Mouse (Mus musculus): ENCODE data around the gene Armcx5.
A peak's percentile ranks its signal among the peaks of the same experiment; 100 is the strongest.
"Not testable (repeated sequence)": the region's sequence is repeated elsewhere in the genome, so short reads cannot be mapped to it uniquely, and the experiment has no call there.

Gene Armcx5

GRCm38 (mm10) chrX:135742304-135743055 is at the start of gene Armcx5, which contains the start of gene Gprasp1:
Armcx5 (plus strand) TSS chrX:135742733.
Gprasp1 (plus strand) TSS chrX:135742733.
- DNase-seq (ENCODE audit: low spot score in 2 of 2), result peak; percentile 80 to 89

GRCm38 (mm10) chrX:135693633-135694032 is 48.9 kb upstream of the Armcx5 start, which contains the start of gene Tcp11x2:
Tcp11x2 (minus strand) TSS chrX:135693790.
- no peak for DNase-seq (ENCODE audit: low spot score in 2 of 2)

DNA sequence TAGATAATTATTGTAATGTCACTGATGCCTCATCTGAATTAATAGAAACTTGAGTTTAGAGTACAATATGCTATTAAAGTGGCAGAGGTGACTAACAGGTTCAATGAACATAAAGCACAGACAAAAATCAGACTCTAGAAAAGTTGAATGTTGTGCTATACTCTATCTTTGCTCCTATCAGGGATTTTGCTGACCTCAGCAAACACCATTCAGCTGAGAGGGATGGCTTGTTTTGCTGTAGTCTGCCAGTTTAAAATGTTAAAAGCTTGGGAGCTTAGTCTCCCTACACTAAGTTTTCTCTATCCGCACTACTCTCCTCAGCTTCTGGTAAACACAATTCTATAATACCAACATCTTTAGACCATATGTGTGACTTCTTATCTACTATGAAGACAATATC is 39.4 kb upstream of the Armcx5 start:
- DNase-seq (ENCODE audit: low spot score in 2 of 2), result no peak

DNA sequence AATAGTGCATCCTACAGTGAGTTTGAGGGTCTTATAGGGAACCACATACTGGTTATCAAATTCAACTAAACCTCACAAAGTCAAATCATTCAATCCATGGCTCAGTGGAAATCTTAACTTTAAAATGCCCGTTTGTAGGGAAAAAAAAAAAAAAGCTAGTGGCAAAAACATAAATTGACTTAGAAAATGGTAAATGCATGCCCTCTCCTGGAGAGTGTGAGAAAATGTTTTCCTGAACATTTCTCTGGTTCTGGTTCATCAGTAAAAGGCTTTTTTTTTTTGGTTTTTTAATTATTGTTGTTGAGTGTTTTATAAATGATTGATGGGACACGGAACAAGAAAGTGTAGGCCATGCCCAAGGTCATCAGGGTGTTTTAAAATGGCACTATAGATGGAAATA is 38.2 kb upstream of the Armcx5 start:
- no peak for DNase-seq (ENCODE audit: low spot score in 2 of 2)

- peak in 1 of 2 experiments; percentile 2 for DNase-seq (ENCODE audit: low spot score in 2 of 2)
Measured at GRCm38 (mm10) chrX:135712845-135713244, 29.7 kb upstream of the Armcx5 start.

GRCm38 (mm10) chrX:135725161-135725560 is 17.4 kb upstream of the Armcx5 start, which contains the start of gene Tmsb15a:
Tmsb15a (minus strand) TSS chrX:135725261.
- no peak for DNase-seq (ENCODE audit: low spot score in 2 of 2)

DNA sequence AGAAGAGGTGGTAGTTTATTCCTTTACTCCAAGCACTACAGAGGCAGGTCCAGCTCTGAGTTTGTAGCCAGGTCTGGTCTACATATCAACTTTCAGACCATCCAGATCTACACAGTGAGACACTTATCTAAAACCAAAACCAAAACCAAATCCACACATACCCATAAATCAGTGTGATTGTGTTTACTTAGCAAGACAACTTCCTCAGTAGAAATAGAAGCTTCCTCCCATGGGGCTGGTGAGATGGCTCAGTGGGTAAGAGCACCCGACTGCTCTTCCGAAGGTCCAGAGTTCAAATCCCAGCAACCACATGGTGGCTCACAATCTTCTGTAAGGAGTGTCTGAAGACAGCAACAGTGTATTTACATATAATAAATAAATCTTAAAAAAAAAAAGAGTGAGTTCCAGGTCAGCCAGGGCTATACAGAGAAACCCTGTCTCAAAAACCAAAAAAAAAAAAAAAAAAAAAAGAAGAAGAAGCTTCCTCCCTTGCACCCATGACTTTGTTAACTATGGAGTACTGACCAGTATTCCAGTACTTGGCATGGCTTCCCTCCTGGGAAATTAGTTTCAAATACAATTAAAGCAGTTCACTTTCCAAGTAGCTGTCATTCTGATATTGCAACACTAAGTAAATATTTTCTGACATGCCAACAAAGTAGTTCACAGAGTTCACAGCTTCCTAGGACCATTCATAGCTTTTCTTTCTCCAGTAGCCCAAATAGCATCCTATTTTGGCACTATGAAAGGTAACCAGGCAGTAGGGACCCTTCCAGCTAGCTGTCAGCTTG is 3.6 kb upstream of the Armcx5 start:
- peak in 1 of 2 experiments; percentile 8 for DNase-seq (ENCODE audit: low spot score in 2 of 2)

DNA sequence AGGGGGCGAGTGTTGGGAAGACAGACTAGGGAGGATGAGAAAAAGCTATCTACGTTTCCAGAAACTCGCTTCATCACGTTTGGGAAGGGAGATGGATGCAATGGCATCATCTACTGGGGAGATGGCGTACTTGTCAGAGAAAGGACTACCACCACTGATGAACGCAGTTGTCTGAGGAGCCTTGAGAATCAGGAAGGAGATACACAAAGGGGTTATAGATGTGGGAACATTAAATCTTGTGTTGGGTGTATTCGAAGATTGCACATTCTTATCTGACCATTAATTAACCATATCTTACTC is 473 bp downstream of the Armcx5 start:
- no peak for DNase-seq (ENCODE audit: low spot score in 2 of 2)

DNA sequence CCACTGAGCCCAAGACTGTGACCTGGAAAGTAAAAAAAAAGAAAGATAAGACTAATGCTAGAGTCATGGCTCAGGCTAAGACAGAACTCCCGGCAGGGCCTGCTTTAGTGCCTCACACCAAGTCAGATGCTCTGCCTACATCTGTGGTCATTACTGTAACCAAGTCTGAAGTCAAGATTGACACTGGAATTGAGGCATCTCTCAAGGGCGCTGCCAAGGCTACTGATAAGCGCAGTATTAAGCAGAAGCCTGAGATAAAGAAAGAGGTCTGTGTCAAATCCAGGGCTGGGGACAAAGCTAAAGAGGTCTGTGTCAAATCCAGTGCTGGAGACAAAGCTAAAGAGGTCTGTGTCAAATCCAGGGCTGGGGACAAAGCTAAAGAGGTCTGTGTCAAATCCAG is 2.8 kb downstream of the Armcx5 start:
- DNase-seq (ENCODE audit: low spot score in 2 of 2), result not testable (repeated sequence)

DNA sequence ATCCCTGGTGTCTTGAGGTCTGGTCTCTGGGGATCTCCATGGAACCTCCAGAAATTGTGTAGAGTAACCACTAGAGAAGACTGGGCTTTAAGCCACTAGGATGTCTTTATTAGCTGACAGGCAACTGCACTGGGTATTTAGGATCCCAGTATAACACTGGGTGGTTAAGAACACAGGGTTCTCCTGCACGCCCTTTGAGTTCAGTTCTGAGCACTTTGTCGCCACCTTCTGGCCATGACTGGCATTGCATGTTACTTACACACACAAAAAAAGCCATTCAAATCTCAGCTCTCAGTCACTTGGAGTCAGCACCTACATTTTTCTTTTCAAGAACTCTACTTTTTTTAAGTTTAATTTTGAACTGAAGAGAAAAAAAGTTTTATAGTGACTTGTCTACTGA is 10.3 kb downstream of the Armcx5 start:
- peak; percentile 1 to 46 for DNase-seq (ENCODE audit: low spot score in 2 of 2)

DNA sequence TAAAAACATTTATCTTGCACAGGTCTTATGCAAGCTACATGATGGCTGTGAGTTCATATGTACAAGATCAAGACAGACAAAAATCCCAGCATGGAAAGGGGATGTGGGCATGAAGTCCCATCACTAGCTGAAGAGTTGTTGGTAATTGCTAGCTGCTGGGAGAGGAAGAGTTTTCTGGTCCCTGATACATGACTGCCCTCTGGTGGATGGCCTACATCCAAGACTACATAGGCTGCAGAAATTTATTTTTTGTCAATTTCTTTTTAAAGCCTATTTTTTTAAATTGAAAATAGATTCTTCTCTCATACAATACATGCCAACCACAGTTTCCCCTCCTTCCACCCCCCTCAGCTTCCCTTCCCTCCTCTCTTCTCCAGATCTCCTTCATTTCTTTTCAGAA is 19.2 kb downstream of the Armcx5 start:
- DNase-seq (ENCODE audit: low spot score in 2 of 2), result no peak

DNA sequence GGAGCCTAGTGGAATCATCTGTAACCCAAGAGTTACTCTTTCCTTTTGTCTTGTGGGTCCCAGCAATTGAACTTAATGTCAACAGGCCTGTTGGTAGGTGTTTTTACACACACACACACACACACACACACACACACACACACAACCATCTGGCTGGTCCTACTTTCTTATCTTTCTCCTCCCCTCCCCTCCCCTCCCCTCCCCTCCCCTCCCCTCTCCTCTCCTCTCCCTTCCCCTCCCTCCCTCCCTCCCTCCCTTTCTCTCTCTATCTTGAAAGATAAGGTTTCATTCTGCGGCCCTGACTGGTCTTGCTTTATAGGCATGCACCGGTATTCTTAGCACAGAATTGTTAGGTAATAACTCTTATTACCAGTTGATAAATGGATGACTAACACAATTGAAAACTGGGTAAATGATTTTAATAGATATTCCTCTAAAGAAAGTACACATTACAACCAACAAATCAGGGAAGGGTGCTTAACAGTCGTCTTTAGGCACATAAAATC is 25.6 kb downstream of the Armcx5 start:
- no peak for DNase-seq (ENCODE audit: low spot score in 2 of 2)

DNA sequence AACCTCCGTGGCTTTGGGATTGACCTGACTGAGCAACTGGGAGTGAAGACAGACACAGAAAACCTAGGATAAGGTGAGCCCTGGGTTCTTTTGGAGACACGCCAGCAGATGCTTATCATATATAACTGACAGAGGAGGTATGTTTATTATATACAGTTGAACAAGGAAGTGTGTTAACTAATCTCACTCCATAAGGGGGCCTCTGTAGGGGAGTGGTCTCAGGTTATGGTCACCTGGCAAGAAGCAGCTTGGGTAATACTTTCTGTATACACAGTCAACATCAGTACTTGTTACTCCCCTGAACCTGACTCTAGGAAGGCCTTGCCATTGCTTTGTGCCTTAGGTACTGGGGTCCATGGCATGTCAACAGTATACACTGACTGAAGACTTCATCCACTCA is 26.0 kb downstream of the Armcx5 start:
- DNase-seq (ENCODE audit: low spot score in 2 of 2), result no peak

DNA sequence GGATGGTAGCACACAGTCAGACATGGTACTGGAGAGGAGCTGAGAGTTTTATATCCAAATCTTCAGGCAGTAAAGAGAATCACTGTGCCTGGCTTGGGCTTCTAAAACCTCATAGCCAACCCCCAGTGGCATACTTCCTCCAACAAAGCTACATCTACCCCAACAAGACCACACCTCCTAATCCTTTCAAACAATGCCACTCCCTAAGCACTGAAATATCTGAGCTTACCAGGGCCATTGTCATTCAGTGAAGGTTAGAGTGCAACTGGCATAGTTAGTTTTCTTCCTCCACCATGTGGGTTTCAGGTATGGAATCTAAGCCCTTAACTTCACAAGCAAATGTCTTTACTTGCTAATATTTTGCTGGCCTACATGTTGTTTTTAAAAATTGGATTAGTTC is 49.0 kb downstream of the Armcx5 start:
- no peak for DNase-seq (ENCODE audit: low spot score in 2 of 2)

DNA sequence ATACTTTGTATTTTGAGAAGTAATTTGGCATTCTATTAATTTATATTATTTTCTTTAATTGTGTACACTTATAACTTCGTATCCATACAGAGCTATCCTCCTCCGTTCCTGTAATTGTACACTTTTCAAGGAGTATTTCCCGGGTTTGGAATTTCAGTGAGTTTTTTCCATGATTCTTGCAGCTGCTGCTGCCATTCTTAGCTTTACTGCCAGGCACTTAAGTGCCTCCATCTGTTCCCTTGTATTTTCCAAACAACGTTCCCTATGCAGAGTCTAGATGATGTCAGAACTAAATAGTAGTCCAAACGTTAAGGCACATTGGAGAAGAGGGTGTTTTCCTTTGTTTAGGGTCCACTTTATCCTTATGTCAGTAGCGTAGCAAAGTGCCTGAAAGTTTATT is 49.8 kb downstream of the Armcx5 start:
- DNase-seq (ENCODE audit: low spot score in 2 of 2), result no peak

- DNase-seq (ENCODE audit: low spot score in 2 of 2), result peak in 1 of 2 experiments; percentile 30
Measured at GRCm38 (mm10) chrX:135795591-135796304, 53.2 kb downstream of the Armcx5 start.

- not testable (repeated sequence) for DNase-seq (ENCODE audit: low spot score in 2 of 2)
Measured at GRCm38 (mm10) chrX:135796305-135797211, 54.0 kb downstream of the Armcx5 start.
